ENCODE assay signal across 8 mouse cellular contexts in the genomic region with DNA sequence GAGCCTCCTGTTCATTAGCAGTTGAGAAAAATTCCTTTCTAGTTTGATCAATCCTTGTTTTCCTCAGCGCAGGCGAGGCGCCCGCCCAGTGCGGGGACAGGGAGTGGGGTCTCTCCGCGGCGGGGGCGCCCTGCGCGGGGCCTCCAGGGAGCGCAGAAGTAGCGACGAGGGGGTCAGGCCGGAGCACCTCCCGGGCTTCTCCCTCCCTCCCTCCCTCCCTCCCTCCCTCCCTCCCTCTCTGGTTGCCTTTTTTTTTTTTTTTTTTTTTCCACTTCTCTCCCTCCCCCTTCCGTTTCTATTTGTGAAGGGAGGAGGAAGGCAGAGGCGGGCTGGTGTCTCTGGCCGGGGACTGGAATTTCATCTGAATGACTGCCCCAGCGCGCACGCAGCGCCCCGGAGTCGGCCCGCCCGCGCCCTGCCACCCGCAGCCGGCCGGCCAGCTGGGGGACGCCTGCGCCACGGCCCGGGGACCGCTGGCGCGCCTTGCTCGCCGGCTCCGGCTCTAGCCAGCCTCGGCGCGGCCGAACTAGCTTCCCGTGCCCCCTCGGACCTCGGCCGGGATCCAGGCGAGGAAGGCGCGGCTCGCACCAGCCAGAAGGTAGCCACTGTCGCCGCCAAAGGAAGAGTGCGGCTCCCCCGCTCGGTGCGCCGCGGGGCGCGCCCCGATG. TPM values are rescaled to one million over a fixed set of nuclear protein-coding genes. Genes with fewer than 3 reads are reported as not detected.
DNase-seq lines count a peak whose midpoint lies in the region; ATAC-seq and TF ChIP-seq lines count a peak whose summit lies in the region.

A gene (plus strand): TSS at position 302 of the 668 bp plus-strand sequence.

- peak; percentile 52; the same call in 1 of the 2 replicates for TF ChIP-seq POLR2A in cortical plate, adult 2 months (IDR thresholded peaks at IDR 0.05; ENCODE audit: extremely low read depth, insufficient read depth, low read length)

- peak; percentile 4 for ATAC-seq in inflammation-experienced regulatory T-cells, adult 6 months
- ATAC-seq in megakaryocyte progenitor cell, adult 5-6 weeks (replicated peaks; ENCODE audit: poor library complexity), result 0 out of 2 replicates have a peak, but pooled peaks have one; percentile 4

- intact Hi-C loops in left cerebral cortex, postnatal 14 days (cut with DNase I), result loop anchor here (2.0 to 5.0 kb wide), 3 partner anchors 23 to 104 kb away; a partner anchor contains a TSS

- DNase-seq in adrenal gland, adult (ENCODE audit: inconsistent age in 2 of 2, low spot score in 1 of 2), result peak; percentile 90 to 96
- peak; percentile 88 for DNase-seq in gastrocnemius, postnatal 25 days
- peak; percentile 76 to 77 for DNase-seq in left cerebral cortex, postnatal 14 days (ENCODE audit: low spot score in 2 of 2)
- DNase-seq in right cerebral cortex, postnatal 25 days, result peak; percentile 84
- peak; percentile 83 to 84 for DNase-seq in urinary bladder, postnatal 4 days (ENCODE audit: low spot score in 2 of 2)

- peak within 1 kb of the TSS; percentile 100 for H3K27ac ChIP-seq in cortical plate, adult 2 months (ENCODE audit: insufficient read depth, low read length)

- peaks cover 11% of the 10 kb centered on the region for H3K4me1 ChIP-seq in cortical plate, adult 2 months (ENCODE audit: control insufficient read depth, insufficient read depth, low read length)

- TF ChIP-seq CTCF in cortical plate, adult 2 months (IDR thresholded peaks at IDR 0.05; ENCODE audit: extremely low read depth, insufficient read depth, low read length), result no peak

- peak within 1 kb of the TSS; percentile 84 for H3K4me3 ChIP-seq in cortical plate, adult 2 months (ENCODE audit: insufficient read depth, low read length)

RNA-seq across cellular contexts. Expression of the gene that starts here (rescaled TPM):
- 44.7 and 47.1 TPM in 2 replicates for polyA plus RNA-seq in cortical plate, adult 2 months (2012; rRNA removed)
- total RNA-seq in gastrocnemius, postnatal 25 days (2021), result 10 to 100 TPM; 19.1 to 20.6 TPM
- polyA plus RNA-seq in inflammation-experienced regulatory T-cells, adult 6 months (2017; shearing (Covaris generic)), result 10 to 100 TPM; 24.1 to 26.3 (median 25.9) TPM
- total RNA-seq in left cerebral cortex, postnatal 14 days (2021), result 100 to 1,000 TPM; 103 to 110 TPM
- total RNA-seq in megakaryocyte progenitor cell, adult 5-6 weeks (2015), result 9.7 and 18.0 TPM in 2 replicates
- total RNA-seq in megakaryocyte progenitor cell, adult 5-6 weeks (2017), result 12.8 and 12.9 TPM in 2 replicates

Comparison
In these comparisons a context has a peak if more than half of its experiments do, and no peak if none do; other contexts are left out.
1. Peak in every context shown above with its lines: DNase-seq, ATAC-seq, H3K4me3 ChIP-seq and H3K27ac ChIP-seq.
2. RNA of the gene that starts here (total RNA-seq): 103 to 110 TPM in left cerebral cortex, postnatal 14 days; 19.1 to 20.6 TPM in gastrocnemius, postnatal 25 days and 9.7 to 18.0 TPM in megakaryocyte progenitor cell, adult 5-6 weeks; every median in the first group is over 4 times any median in the second.